Mouse (Mus musculus): ENCODE data around the gene Mnx1. TPM values are rescaled to one million over a fixed set of nuclear protein-coding genes. Genes with fewer than 3 reads are reported as not detected.
"Not testable (repeated sequence)": the region's sequence is repeated elsewhere in the genome, so short reads cannot be mapped to it uniquely, and the experiment has no call there.

The Mnx1 gene
- total RNA-seq, 4 experiments from 2014 or later: 0.26 TPM; not detected in 3

- DNase-seq (ENCODE audit: low spot score in 2 of 2): no peak
These were observed 8.8 kb downstream of the Mnx1 start for GRCm38 (mm10) chr5:29469501-29469900.

- DNase-seq (ENCODE audit: low spot score in 2 of 2): no peak
These were observed 9.8 kb downstream of the Mnx1 start for GRCm38 (mm10) chr5:29468351-29469065.

DNA sequence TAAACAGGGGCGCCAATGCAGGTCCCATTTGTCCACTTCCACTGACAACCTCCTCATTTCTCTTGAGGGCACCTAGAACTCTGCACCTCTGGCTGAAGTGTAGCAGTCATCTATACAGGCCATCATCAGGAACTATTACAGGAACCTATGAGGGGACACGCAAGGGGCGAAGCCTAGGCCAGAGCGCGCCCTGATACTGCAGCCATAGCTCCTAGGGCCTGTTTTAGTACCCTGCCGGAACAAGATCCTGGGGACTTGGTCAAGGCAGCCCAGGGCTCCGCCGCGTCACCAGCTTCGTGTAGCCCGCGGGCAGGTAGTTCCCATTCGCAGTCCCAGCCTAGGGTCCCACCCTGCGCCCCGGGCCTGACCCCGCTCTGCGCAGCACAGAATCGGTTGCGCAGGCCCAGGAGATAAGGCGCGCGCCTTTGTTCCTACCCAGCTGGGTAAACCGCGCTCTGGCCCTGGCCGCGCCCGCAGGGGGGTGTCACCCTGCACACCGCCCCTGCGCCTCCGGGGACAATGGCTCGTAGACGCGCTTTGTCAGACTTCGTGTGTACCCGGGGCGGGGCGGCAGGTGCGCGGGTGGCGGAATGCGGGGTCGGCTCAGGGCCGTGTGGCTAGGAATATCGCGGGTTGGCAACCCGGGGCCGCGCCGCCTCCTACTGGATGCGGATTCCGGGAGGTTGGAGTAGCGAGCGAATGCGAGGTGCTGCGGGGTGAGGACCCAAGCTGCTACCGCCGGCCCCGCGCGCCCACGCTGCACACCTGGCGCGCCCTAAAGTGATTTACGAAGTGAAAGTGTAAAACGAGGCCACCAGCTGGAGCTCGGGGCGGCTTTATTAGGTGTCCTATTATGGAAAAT, 10.6 kb downstream of the Mnx1 start:
- DNase-seq (ENCODE audit: low spot score in 2 of 2): no peak

- no peak for DNase-seq (ENCODE audit: low spot score in 2 of 2)
These were observed 15.2 kb downstream of the Mnx1 start for GRCm38 (mm10) chr5:29462943-29463686.

DNA sequence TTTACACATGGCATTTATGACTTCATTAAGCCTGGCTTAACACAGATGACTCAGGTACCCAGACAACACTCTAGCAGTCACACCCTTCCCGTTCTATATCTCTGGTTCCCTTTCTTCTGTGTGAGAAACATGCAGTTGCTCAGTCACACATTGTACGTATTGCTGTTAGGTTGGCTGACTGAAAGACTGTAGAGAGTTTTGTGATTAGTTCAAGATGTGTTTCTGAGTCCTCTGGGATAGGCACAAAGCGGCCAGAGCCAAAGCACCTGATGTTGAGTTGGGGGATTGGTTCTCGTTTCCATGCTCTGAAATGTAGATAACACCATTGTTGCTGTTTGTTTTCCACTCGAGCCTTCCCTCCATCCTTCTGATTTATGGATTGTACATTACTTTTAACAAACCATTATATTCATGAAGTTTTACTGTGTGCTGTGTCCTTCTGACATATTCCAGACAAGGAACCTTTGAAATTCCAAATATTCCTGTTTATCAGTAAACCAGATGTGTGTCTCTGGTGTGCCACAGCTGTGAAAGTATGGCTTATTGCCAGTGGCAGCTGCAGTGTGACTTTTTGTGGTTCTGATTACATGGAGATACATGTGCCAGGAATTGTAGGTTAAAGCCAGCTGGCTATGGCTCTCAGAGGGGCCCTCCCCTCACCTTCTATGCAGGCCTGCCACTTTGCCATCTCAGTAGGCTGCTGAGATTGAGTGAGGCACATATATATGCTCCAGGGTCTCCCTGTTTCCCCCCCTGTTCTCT, 21.2 kb downstream of the Mnx1 start:
- no peak for DNase-seq (ENCODE audit: low spot score in 2 of 2)

GRCm38 (mm10) chr5:29452352-29452751, 25.9 kb downstream of the Mnx1 start:
- DNase-seq (ENCODE audit: low spot score in 2 of 2): no peak

DNA sequence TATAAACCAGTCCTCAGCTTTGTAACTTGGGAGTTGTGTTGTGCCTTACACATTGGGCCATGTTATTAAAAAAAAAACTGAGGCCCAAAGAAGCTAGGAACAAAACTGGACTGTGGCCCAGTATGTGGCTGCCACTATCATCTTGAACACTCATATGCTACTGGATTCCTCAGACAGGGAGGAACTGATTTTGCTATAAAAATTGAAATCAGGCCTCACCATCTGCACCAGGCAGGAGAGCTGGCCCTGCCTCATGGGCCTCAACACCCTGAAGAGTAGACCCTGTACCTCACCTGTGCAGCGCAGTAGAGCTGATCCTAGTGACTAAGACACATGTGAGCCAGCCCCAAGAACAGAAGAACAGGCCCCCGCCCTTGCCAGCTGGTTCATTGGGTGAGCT, 33.0 kb downstream of the Mnx1 start:
- no peak for DNase-seq (ENCODE audit: low spot score in 2 of 2)

DNA sequence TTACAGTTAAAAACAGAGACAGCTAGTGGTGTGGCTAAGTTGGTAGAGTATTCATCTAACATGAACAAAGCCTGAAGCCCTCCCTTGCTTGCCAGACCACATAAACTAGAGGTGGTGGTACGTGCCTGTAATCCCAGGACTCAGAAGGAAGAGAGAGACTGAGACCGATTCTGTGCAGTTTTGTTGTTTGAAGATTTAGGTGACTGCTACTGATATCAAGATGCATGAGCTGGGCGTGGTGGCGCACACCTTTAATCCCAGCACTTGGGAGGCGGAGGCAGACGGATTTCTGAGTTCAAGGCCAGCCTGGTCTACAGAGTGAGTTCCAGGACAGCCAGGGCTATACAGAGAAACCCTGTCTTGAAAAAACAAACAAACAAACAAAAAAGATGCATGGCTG, 41.5 kb downstream of the Mnx1 start:
- DNase-seq (ENCODE audit: low spot score in 2 of 2): not testable (repeated sequence)

DNA sequence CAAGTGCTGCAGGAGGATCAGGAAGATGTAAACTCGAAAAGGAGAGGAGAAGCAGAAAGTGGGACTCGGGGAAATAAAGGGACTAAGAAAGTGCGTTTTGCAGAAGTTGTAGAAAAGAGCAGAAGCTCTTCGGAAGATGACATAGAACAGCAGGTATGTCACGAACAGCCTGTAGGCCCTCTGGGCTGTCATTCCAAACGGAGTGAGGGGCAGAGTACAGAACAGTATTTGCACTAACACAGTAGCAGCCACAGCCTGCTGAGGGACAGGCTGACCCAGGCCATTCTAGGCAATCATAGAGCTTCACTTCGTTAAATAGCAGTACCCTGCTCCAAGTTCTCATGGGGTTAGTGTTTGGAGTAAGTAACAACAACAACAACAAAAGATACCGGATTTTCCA, 42.8 kb downstream of the Mnx1 start:
- no peak for DNase-seq (ENCODE audit: low spot score in 2 of 2)

- no peak for DNase-seq (ENCODE audit: low spot score in 2 of 2)
These were observed 43.4 kb downstream of the Mnx1 start for GRCm38 (mm10) chr5:29434872-29435358.

DNA sequence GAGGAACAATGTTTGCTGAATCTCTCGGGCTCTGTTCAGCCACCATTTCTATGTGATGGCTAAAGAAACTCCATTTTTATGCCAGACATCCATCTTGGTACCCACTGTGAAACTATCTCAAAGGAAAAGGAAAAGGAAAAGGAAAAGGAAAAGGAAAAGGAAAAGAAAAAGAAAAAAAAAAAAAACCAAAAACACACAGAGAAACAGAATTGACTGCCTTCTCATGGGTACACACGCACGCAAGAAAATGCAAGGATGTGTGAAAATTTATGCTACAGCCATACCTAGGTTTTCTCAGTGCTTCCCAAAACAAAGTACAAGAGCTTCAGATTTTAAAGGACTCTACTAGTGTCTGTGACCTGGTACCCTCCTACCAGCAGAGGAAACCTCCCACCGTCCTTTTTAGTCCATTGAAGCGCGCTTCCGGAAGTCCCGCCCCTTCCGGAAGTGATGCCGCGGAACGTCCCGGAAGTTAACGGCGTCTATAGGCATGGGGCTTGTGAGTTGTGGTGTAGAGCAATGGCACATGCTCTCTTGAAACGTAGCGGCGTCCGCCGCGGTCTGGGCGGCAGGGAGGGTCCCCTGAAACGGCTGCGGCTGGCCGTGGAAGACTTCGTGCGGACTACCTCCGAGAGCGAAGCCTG, 43.9 kb downstream of the Mnx1 start, which contains the start of gene Nom1:
Gene Nom1, plus strand, starts transcription at position 437 of the 644 bp plus-strand sequence.
- DNase-seq (ENCODE audit: low spot score in 2 of 2): peak; percentile 83 to 92

- DNase-seq (ENCODE audit: low spot score in 2 of 2): not testable (repeated sequence)
These were observed 54.9 kb downstream of the Mnx1 start for GRCm38 (mm10) chr5:29423330-29423729.

Other genes with a start within 250 kb of the Mnx1 start
- 10 to 100 TPM; 23.7 to 32.0 (median 29.6) TPM for gene Lmbr1, start 100.1 kb downstream of the Mnx1 start, total RNA-seq (2022)
- 10 to 100 TPM; 24.0 to 26.5 (median 24.8) TPM for gene Nom1, start 43.8 kb downstream of the Mnx1 start, total RNA-seq (2022)
- 10 to 100 TPM; 65.6 to 80.0 (median 71.1) TPM for gene Ube3c, start 90.8 kb upstream of the Mnx1 start, total RNA-seq (2022)